ENCODE assay signal across 26 mouse cellular contexts in the genomic region with DNA sequence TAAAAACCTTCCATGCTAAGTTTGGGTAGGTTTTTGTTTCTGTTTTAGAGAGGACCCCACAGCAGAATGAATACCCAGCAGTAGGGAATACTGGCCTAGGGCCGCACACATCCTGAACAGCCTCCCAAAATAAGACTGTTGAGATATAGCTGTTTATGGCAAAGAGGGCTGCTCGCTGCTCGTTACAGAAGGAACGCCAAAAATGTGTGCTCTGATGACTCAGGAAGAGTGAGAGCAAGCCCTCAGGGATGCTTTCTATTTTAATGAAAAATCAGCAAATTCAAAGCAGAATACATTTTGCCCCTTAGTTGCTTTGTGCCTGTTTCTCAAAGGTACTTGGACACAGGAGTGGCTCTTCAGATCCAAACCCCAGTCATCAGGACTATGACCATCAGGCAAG. TPM values are rescaled to one million over a fixed set of nuclear protein-coding genes. Genes with fewer than 3 reads are reported as not detected.
DNase-seq lines count a peak whose midpoint lies in the region; ATAC-seq and TF ChIP-seq lines count a peak whose summit lies in the region.
"Had no signal": no experiment of that assay in that cellular context is flagged by ENCODE, and none has a peak within 500 bp of the region (broad histone marks: within the 10 kb centered on the region; RNA-seq: fewer than 3 reads in every experiment).

No protein-coding gene starts in this region.

- no peaks in the 10 kb centered on the region for H3K27me3 ChIP-seq in heart, embryonic 10.5 days (ENCODE audit: insufficient read depth, poor library complexity, severe bottlenecking)
- no peaks in the 10 kb centered on the region for H3K27me3 ChIP-seq in embryonic facial prominence, embryonic 14.5 days (replicated peaks; ENCODE audit: control insufficient read depth, insufficient read depth, low read length)
- H3K27me3 ChIP-seq: embryonic facial prominence, embryonic 12.5 days; forebrain, embryonic 12.5 days; heart, embryonic 15.5 days; limb, embryonic 12.5 days had no signal

- peak overlapping the region; percentile 52; the same call in 1 of the 2 replicates for H3K27ac ChIP-seq in heart, embryonic 10.5 days
- H3K27ac ChIP-seq in layer of hippocampus, adult 2 months = peak overlapping the region; percentile 79
- H3K27ac ChIP-seq in embryonic facial prominence, embryonic 14.5 days (replicated peaks; ENCODE audit: low read depth, low read length) = no peak overlapping the region
- H3K27ac ChIP-seq: embryonic facial prominence, embryonic 12.5 days; forebrain, embryonic 12.5 days; heart, embryonic 15.5 days; hindbrain, embryonic 10.5 days; hindbrain, postnatal 0 days; limb, embryonic 12.5 days had no signal

- WGBS in heart, embryonic 10.5 days = 55% methylated on average over 4 of the region's 4 CpGs
- WGBS in embryonic facial prominence, embryonic 14.5 days = 54% methylated on average over 4 of the region's 4 CpGs

- H3K36me3 ChIP-seq in heart, embryonic 10.5 days = peaks cover 30% of the 10 kb centered on the region
- peaks cover 20% of the 10 kb centered on the region for H3K36me3 ChIP-seq in embryonic facial prominence, embryonic 14.5 days (ENCODE audit: control insufficient read depth, insufficient read depth, low read length)

- no peak overlapping the region for H3K4me2 ChIP-seq in embryonic facial prominence, embryonic 14.5 days (ENCODE audit: low read depth, low read length)
- H3K4me2 ChIP-seq: embryonic facial prominence, embryonic 12.5 days; forebrain, embryonic 12.5 days; heart, embryonic 15.5 days; limb, embryonic 12.5 days had no signal

- no peak overlapping the region for H3K9ac ChIP-seq in embryonic facial prominence, embryonic 14.5 days (ENCODE audit: low read depth, low read length)
- H3K9ac ChIP-seq: embryonic facial prominence, embryonic 12.5 days; forebrain, embryonic 12.5 days; heart, embryonic 15.5 days; limb, embryonic 12.5 days had no signal

- no peak for DNase-seq in heart, embryonic 10.5 days (ENCODE audit: low spot score)
- no peak for DNase-seq in heart, adult 9 months (ENCODE audit: low spot score in 2 of 2)
- DNase-seq in layer of hippocampus, adult 2 months (ENCODE audit: low spot score in 2 of 2) = no peak
- DNase-seq in layer of hippocampus, adult 18-20 months (ENCODE audit: low spot score in 2 of 2) = no peak
- peak; percentile 71 for DNase-seq in Muller cell, postnatal 12 days (ENCODE audit: inconsistent ontology term)
- peak; percentile 22 for DNase-seq in embryonic facial prominence, embryonic 14.5 days (ENCODE audit: low spot score)
- DNase-seq in natural killer cell, adult 2 months (ENCODE audit: low spot score in 2 of 2) = no peak
- no peak for DNase-seq in urinary bladder, postnatal 36 days (ENCODE audit: low spot score in 2 of 2)
- DNase-seq: adrenal gland, adult 8-10 months; cerebellum, adult 9-10 months; gastrocnemius, postnatal 25 days; kidney, adult 11 months; kidney, postnatal 25 days; layer of hippocampus, adult 9-11 months; lung, adult 18-20 months; lung, postnatal 14 days; midbrain, embryonic 14.5 days; right cerebral cortex, postnatal 14 days; spleen, adult 18-20 months; thymus, adult 2 months had no signal

- ATAC-seq in embryonic facial prominence, embryonic 14.5 days (ENCODE audit: low read depth) = no peak
- ATAC-seq: hindbrain, postnatal 0 days had no signal

- peaks cover 32% of the 10 kb centered on the region for H3K4me1 ChIP-seq in heart, embryonic 10.5 days
- H3K4me1 ChIP-seq in embryonic facial prominence, embryonic 14.5 days (ENCODE audit: control insufficient read depth, insufficient read depth, low read length) = no peaks in the 10 kb centered on the region
- H3K4me1 ChIP-seq: hindbrain, embryonic 10.5 days had no signal

- H3K9me3 ChIP-seq in heart, embryonic 10.5 days = no peaks in the 10 kb centered on the region
- H3K9me3 ChIP-seq in embryonic facial prominence, embryonic 14.5 days (ENCODE audit: control insufficient read depth, low read length) = no peaks in the 10 kb centered on the region
- H3K9me3 ChIP-seq: embryonic facial prominence, embryonic 12.5 days; forebrain, embryonic 12.5 days; heart, embryonic 15.5 days; hindbrain, embryonic 10.5 days; limb, embryonic 12.5 days had no signal

- no peak for TF ChIP-seq CTCF in layer of hippocampus, adult 2 months (conservative IDR thresholded peaks at IDR 0.05)

- no peak overlapping the region for H3K4me3 ChIP-seq in heart, embryonic 10.5 days
- H3K4me3 ChIP-seq in layer of hippocampus, adult 2 months = no peak overlapping the region
- H3K4me3 ChIP-seq in embryonic facial prominence, embryonic 14.5 days (ENCODE audit: low read depth, low read length) = no peak overlapping the region
- H3K4me3 ChIP-seq: embryonic facial prominence, embryonic 12.5 days; forebrain, embryonic 12.5 days; heart, embryonic 15.5 days; hindbrain, embryonic 10.5 days; limb, embryonic 12.5 days had no signal

RNA-seq across cellular contexts. Expression of a gene that starts 41.7 kb away (rescaled TPM):
- 42.7 and 50.2 TPM in 2 replicates for polyA plus RNA-seq in heart, embryonic 10.5 days (2016; fragmentation: Nextera tagmentation; extraction: Ambion mirVana)
- 10 to 100 TPM; 88.7 to 94.3 TPM for total RNA-seq in layer of hippocampus, adult 2 months (2021)
- 10 to 100 TPM; 87.2 to 98.6 TPM for total RNA-seq in layer of hippocampus, adult 18-20 months (2021)
- 40.1 and 45.6 TPM in 2 replicates for polyA plus RNA-seq in embryonic facial prominence, embryonic 14.5 days (2014; fragmentation: Nextera tagmentation; extraction: Ambion mirVana)

RNA-seq across cellular contexts. Expression of a gene that starts 41.8 kb away (rescaled TPM):
- polyA plus RNA-seq in heart, embryonic 10.5 days (2016; fragmentation: Nextera tagmentation; extraction: Ambion mirVana) = 24.0 and 27.0 TPM in 2 replicates
- total RNA-seq in layer of hippocampus, adult 2 months (2021) = 10 to 100 TPM; 29.0 to 35.2 TPM
- total RNA-seq in layer of hippocampus, adult 18-20 months (2021) = 10 to 100 TPM; 24.5 to 25.2 TPM
- 24.4 and 24.6 TPM in 2 replicates for polyA plus RNA-seq in embryonic facial prominence, embryonic 14.5 days (2014; fragmentation: Nextera tagmentation; extraction: Ambion mirVana)

Comparison
In these comparisons a context has a peak if more than half of its experiments do, and no peak if none do; other contexts are left out.
1. DNase-seq: peak in Muller cell, postnatal 12 days (single experiment) and embryonic facial prominence, embryonic 14.5 days (single experiment); none in heart, embryonic 10.5 days (single experiment), heart, adult 9 months (0 of 2), layer of hippocampus, adult 2 months (0 of 2), layer of hippocampus, adult 18-20 months (0 of 2), natural killer cell, adult 2 months (0 of 2) and urinary bladder, postnatal 36 days (0 of 2).